In the genomic region with DNA sequence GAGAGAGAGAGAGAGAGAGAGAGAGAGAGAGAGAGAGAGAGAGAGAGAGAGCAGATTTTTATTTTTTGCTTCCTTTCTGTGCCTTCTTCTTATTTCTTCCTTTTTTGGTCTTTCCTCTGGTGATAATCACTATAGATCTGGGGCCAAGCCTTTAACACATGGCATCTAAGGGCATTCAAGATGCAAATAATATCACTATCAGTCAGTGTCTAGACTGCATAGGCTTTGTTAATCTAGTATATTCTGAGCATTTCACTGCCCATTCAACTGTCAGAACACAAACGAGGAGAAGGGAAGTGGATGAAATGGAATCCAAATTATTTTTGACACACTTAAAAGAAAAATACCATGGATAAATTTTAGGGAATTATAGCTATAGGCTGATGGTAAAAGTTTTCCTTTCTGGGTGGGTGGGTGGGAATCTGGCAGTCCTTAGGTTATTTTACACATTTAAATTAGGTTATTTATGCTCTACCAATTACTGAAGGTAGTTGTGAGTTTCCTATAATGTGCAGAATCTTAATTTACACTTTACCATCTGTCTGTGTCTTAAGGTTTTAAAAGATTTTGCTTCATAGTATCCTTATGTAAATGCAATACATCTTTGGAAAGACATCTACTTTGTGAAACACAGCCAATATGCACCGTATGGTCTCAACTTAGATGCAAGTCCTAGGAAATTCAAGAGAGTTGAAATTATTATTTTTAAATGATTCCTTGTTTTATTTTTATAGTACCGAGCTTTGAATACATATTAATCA, we compare ENCODE assay signal across 26 mouse cellular contexts.
A peak's percentile ranks its signal among the peaks of the same experiment; 100 is the strongest.
DNase-seq lines count a peak whose midpoint lies in the region; ATAC-seq and TF ChIP-seq lines count a peak whose summit lies in the region.
"Had no signal": no experiment of that assay in that cellular context is flagged by ENCODE, and none has a peak within 500 bp of the region (broad histone marks: within the 10 kb centered on the region; RNA-seq: fewer than 3 reads in every experiment).

No protein-coding gene starts in this region.

- peak overlapping the region; percentile 63 for H3K27ac ChIP-seq in forebrain, embryonic 15.5 days (replicated peaks)
- no peak overlapping the region for H3K27ac ChIP-seq in forebrain, embryonic 12.5 days
- peak overlapping the region; percentile 61; the same call in 1 of the 2 replicates for H3K27ac ChIP-seq in forebrain, embryonic 16.5 days (ENCODE audit: low read length)
- H3K27ac ChIP-seq: embryonic facial prominence, embryonic 10.5 days; embryonic facial prominence, embryonic 13.5 days; heart, adult 2 months; heart, embryonic 10.5 days; heart, embryonic 13.5 days; hindbrain, embryonic 14.5 days had no signal

- TF ChIP-seq POLR2A in brain, embryonic 14.5 days (IDR thresholded peaks at IDR 0.05; ENCODE audit: borderline replicate concordance, extremely low read depth, insufficient read depth, insufficient read length, poor library complexity, severe bottlenecking): no peak

- peak; percentile 75 for DNase-seq in brain, embryonic 14.5 days (ENCODE audit: low read depth)
- no peak for DNase-seq in retina, postnatal 1 day
- DNase-seq: adrenal gland, adult 2 months; adrenal gland, postnatal 14 days; cerebellum, adult 11-12 months; cerebellum, adult 8-10 months; cerebellum, postnatal 36 days; embryo, embryonic 11 days; gastrocnemius, postnatal 10 days; gastrocnemius, postnatal 36 days; heart, adult 2 months; heart, postnatal 14 days; heart, postnatal 4 days; kidney, adult 2 months had no signal

- WGBS in forebrain, embryonic 15.5 days: 53% methylated on average over 3 of the region's 3 CpGs
- 67% methylated on average over 3 of the region's 3 CpGs for WGBS in forebrain, embryonic 12.5 days
- WGBS in forebrain, embryonic 16.5 days: 53% methylated on average over 3 of the region's 3 CpGs

- no peak for TF ChIP-seq CTCF in brain, embryonic 14.5 days (IDR thresholded peaks at IDR 0.05; ENCODE audit: borderline replicate concordance, extremely low read depth, insufficient read depth, insufficient read length)

- ATAC-seq in forebrain, embryonic 15.5 days (replicated peaks): peak; percentile 70
- no peak for ATAC-seq in forebrain, embryonic 12.5 days (ENCODE audit: low FRiP score)
- ATAC-seq in forebrain, embryonic 16.5 days: peak; percentile 68
- ATAC-seq in cerebellum, adult (ENCODE audit: insufficient number of reproducible peaks, low FRiP score, low TSS enrichment): no peak
- ATAC-seq: CD4-positive, CD25-positive, alpha-beta regulatory T cell, adult 4 months; intestine, postnatal 0 days had no signal

- H3K9me3 ChIP-seq in forebrain, embryonic 15.5 days: no peaks in the 10 kb centered on the region
- no peaks in the 10 kb centered on the region for H3K9me3 ChIP-seq in forebrain, embryonic 12.5 days
- no peaks in the 10 kb centered on the region for H3K9me3 ChIP-seq in forebrain, embryonic 16.5 days (ENCODE audit: control insufficient read depth, low read length)
- H3K9me3 ChIP-seq: embryonic facial prominence, embryonic 10.5 days; embryonic facial prominence, embryonic 13.5 days; heart, embryonic 10.5 days; heart, embryonic 13.5 days had no signal

- H3K4me2 ChIP-seq in forebrain, embryonic 15.5 days (replicated peaks): no peak overlapping the region
- H3K4me2 ChIP-seq in forebrain, embryonic 12.5 days: no peak overlapping the region
- no peak overlapping the region for H3K4me2 ChIP-seq in forebrain, embryonic 16.5 days (ENCODE audit: low read length)
- H3K4me2 ChIP-seq: embryonic facial prominence, embryonic 13.5 days; heart, embryonic 13.5 days; hindbrain, embryonic 14.5 days had no signal

- peaks cover 3% of the 10 kb centered on the region; the same call in 1 of the 2 replicates for H3K4me1 ChIP-seq in forebrain, embryonic 15.5 days
- no peaks in the 10 kb centered on the region for H3K4me1 ChIP-seq in forebrain, embryonic 12.5 days
- peaks cover 3% of the 10 kb centered on the region for H3K4me1 ChIP-seq in forebrain, embryonic 16.5 days (replicated peaks; ENCODE audit: control insufficient read depth, insufficient read depth, low read length)
- H3K4me1 ChIP-seq: embryonic facial prominence, embryonic 10.5 days; embryonic facial prominence, embryonic 13.5 days; heart, embryonic 10.5 days; heart, embryonic 13.5 days had no signal

- H3K9ac ChIP-seq in forebrain, embryonic 15.5 days (replicated peaks): no peak overlapping the region
- H3K9ac ChIP-seq in forebrain, embryonic 12.5 days: no peak overlapping the region
- no peak overlapping the region for H3K9ac ChIP-seq in forebrain, embryonic 16.5 days (replicated peaks; ENCODE audit: low read depth, low read length)
- H3K9ac ChIP-seq: embryonic facial prominence, embryonic 13.5 days; heart, embryonic 13.5 days; hindbrain, embryonic 14.5 days had no signal

- no peak overlapping the region for H3K4me3 ChIP-seq in forebrain, embryonic 15.5 days
- H3K4me3 ChIP-seq in forebrain, embryonic 12.5 days (replicated peaks): no peak overlapping the region
- H3K4me3 ChIP-seq in forebrain, embryonic 16.5 days (replicated peaks; ENCODE audit: low read length): no peak overlapping the region
- H3K4me3 ChIP-seq: embryonic facial prominence, embryonic 10.5 days; embryonic facial prominence, embryonic 13.5 days; erythroblast, embryonic 14.5 days; heart, adult 2 months; heart, embryonic 10.5 days; heart, embryonic 13.5 days had no signal

- H3K27me3 ChIP-seq in forebrain, embryonic 15.5 days: no peaks in the 10 kb centered on the region
- no peaks in the 10 kb centered on the region for H3K27me3 ChIP-seq in forebrain, embryonic 12.5 days
- H3K27me3 ChIP-seq in forebrain, embryonic 16.5 days (replicated peaks; ENCODE audit: control insufficient read depth, insufficient read depth, low read length): no peaks in the 10 kb centered on the region
- H3K27me3 ChIP-seq: embryonic facial prominence, embryonic 13.5 days; heart, embryonic 13.5 days had no signal

- no peaks in the 10 kb centered on the region for H3K36me3 ChIP-seq in forebrain, embryonic 15.5 days
- no peaks in the 10 kb centered on the region for H3K36me3 ChIP-seq in forebrain, embryonic 12.5 days (replicated peaks)
- no peaks in the 10 kb centered on the region for H3K36me3 ChIP-seq in forebrain, embryonic 16.5 days (ENCODE audit: control insufficient read depth, insufficient read depth)
- H3K36me3 ChIP-seq: embryonic facial prominence, embryonic 10.5 days; embryonic facial prominence, embryonic 13.5 days; heart, embryonic 10.5 days; heart, embryonic 13.5 days had no signal

Comparison
In these comparisons a context has a peak if more than half of its experiments do, and no peak if none do; other contexts are left out.
1. ATAC-seq: peak in forebrain, embryonic 15.5 days (single experiment) and forebrain, embryonic 16.5 days (single experiment); none in forebrain, embryonic 12.5 days (single experiment) and cerebellum, adult (single experiment).